1 mouse cellular context compared by ENCODE assay signal in the genomic region with DNA sequence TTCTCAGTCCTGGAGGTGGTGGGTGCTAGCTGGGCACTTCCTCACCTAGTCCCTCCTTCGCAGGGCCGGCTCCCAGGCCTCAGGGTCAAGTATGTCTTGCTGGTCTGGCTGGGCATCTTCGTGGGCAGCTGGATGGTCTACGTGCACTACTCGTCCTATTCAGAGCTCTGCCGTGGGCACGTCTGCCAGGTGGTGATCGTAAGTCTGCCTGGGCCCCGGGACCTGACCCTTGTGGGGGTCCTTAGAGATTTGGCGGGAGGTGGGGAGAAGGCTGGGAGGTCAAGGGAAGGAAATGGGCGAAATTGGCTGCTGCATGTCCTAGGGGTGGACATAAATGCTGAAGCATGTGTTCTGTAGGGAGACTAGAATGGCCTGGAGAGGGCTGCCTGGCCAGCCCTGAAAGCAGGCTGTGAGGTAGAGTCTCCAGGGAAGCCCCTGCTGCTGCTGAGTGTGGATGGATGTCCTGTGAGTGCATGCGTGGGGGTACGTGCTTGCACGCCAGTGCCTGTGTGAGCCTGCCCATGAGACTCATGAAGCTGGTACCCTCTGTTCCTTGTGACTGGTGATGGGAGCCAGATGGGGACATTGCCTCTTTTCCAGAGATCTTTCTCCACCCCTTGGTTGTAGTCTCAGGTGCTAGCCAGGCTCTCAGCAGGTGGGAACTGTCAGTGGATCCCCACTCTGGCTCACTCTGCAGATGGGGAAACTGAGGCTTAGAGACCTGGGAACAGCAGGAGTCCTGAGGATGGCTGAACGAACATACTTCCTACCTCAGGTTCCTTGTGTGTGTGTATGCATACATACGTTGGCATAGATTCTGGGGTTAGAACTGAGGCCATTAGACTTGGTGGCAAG.
TF ChIP-seq lines count a peak whose summit lies in the region.

No protein-coding gene starts in this region.

TF ChIP-seq in MEL, 35 proteins besides CTCF, POLR2A, EP300 and RAD21:
- TF ChIP-seq RCOR1 (IDR thresholded peaks at IDR 0.05; ENCODE audit: low read depth, low read length) (no peak), SMC3 (IDR thresholded peaks at IDR 0.05; ENCODE audit: low read depth, low read length) (no peak), MAX (IDR thresholded peaks at IDR 0.05; ENCODE audit: low read length) (no peak), GABPA (IDR thresholded peaks at IDR 0.05; ENCODE audit: low read depth, low read length) (no peak), ZMIZ1 (IDR thresholded peaks at IDR 0.05; ENCODE audit: low read depth, low read length) (no peak), POLR2AphosphoS2 (IDR thresholded peaks at IDR 0.05; ENCODE audit: low read length) (no peak), ZNF384 (IDR thresholded peaks at IDR 0.05; ENCODE audit: low read depth, low read length) (no peak)
